Mouse (Mus musculus): ENCODE data around the gene Syt7. TPM values are rescaled to one million over a fixed set of nuclear protein-coding genes. Genes with fewer than 3 reads are reported as not detected.

The Syt7 gene
- total and polyA plus RNA-seq, 3 experiments: not detected

DNA sequence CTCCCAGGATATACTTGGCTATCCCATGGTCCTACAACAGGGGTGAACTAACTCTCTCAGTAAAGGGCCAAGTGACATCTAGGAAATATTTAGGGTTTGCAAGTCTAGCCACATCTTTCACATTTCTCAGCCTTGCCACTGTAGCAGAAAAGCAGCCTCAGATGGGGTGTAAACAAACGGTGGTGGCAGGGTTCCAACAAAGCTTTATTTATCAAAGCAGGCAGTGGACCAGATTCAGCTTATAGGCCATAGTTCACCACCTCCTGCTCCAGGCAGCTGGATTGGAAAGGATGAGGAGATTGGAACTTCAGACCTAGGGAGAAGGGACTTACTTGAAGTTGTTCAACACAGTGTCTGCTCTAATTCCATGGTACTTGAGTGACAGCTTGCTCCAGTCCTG is 35.9 kb downstream of the Syt7 start:
- H3K79me2 ChIP-seq (replicated peaks; ENCODE audit: control insufficient read depth, extremely low read depth, insufficient read depth, poor library complexity, severe bottlenecking): no peaks in the 10 kb centered on the region
- peaks cover 100% of the 10 kb centered on the region for H3K27me3 ChIP-seq (replicated peaks)
- H3K4me1 ChIP-seq (ENCODE audit: control insufficient read depth in 1 of 2, insufficient read depth in 2 of 2): peaks cover 0 to 6% of the 10 kb centered on the region in 2 experiments; a peak in 2 of 4 replicates
- in situ Hi-C loops (cut with MboI; ENCODE audit: low pct_ligation_motif_present, low pct_unique_long_range_greater_than_20kb, low sequenced_read_pairs): no loop called here
- no peaks in the 10 kb centered on the region for H3K9me3 ChIP-seq (replicated peaks; ENCODE audit: low read length)
- H3K9ac ChIP-seq (ENCODE audit: insufficient read depth, low read depth): no peak overlapping the region
- no peaks in the 10 kb centered on the region for H3K36me3 ChIP-seq (replicated peaks in 1 of 2; ENCODE audit: control insufficient read depth in 1 of 2, insufficient read depth in 1 of 2, low read length in 1 of 2)
- DNase-seq (ENCODE audit: extremely low read depth): no peak
- H3K4me3 ChIP-seq (replicated peaks in 1 of 3; ENCODE audit: low read depth in 2 of 3, low read length in 2 of 3, poor library complexity in 1 of 3): no peak overlapping the region
- dilution Hi-C loops (cut with MboI; ENCODE audit: extremely low pct_ligation_motif_present, extremely low pct_unique_long_range_greater_than_20kb, low sequenced_read_pairs): no loop called here
- no peak overlapping the region for H3K4me2 ChIP-seq (ENCODE audit: insufficient read depth, low read depth, poor library complexity, severe bottlenecking)
- no peak overlapping the region for H3K27ac ChIP-seq (ENCODE audit: insufficient read depth, low read depth)
- no peak for TF ChIP-seq EP300 (IDR thresholded peaks at IDR 0.05; ENCODE audit: low read length)
- TF ChIP-seq ETS1 (conservative IDR thresholded peaks at IDR 0.05; ENCODE audit: low read depth, low read length): no peak
- no peak for TF ChIP-seq SIN3A (IDR thresholded peaks at IDR 0.05; ENCODE audit: low read length)
- no peak for TF ChIP-seq TCF12 (IDR thresholded peaks at IDR 0.05; ENCODE audit: low read depth, low read length)
- TF ChIP-seq JUND (conservative IDR thresholded peaks at IDR 0.05; ENCODE audit: low read depth, low read length): no peak
- TF ChIP-seq GABPA (IDR thresholded peaks at IDR 0.05; ENCODE audit: insufficient replicate concordance, low read depth, low read length): no peak
- TF ChIP-seq POLR2AphosphoS2 (IDR thresholded peaks at IDR 0.05; ENCODE audit: low read depth, low read length): no peak
- TF ChIP-seq CHD2 (IDR thresholded peaks at IDR 0.05; ENCODE audit: low read length): no peak
- TF ChIP-seq E2F4 (IDR thresholded peaks at IDR 0.05; ENCODE audit: insufficient replicate concordance, low read depth, low read length): no peak
- TF ChIP-seq CTCF (conservative IDR thresholded peaks at IDR 0.05 in 1 of 2, IDR thresholded peaks at IDR 0.05 in 1 of 2; ENCODE audit: low read depth in 2 of 2, low read length in 2 of 2): no peak
- TF ChIP-seq ZNF384 (IDR thresholded peaks at IDR 0.05; ENCODE audit: low read depth, low read length): no peak

DNA sequence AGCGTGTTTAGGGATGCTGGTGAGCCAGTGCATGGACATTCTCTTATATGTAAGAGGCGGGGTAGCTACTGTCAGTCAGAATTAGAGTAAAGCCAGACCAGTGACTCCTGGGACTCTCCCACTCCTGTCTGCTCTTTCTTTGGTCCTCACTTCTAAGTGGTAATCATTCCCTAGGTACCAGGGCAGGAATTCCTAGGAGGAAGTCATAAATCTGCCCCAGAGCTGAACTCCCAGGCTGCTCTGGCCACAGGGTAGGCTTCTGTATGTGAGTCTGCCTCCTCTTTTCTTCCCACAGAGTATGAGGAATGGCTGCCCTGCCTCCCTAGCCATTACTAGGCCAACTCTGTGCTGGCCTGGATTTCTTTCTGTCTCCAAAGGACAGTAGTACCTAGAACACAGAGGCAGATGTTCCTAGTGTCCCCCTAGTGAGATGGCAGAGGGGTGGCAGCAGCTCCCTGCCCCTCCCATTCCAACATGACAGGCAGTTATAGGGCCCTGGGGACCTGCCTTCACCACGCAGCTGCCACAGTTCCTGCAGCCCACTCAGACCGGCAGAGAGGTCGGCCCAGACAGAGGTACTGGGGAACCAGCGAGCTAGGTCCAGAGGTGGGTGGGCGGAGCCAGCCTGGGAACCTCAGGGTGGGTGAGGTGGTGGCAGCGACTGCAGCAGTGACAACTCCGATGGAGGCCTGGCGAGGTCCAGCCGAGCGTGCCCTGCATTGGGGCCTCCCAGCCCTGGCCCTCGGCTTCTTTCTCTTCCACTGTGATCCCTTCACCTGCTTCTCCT is 36.8 kb downstream of the Syt7 start:
- no peak overlapping the region for H3K4me3 ChIP-seq (replicated peaks in 1 of 3; ENCODE audit: low read depth in 2 of 3, low read length in 2 of 3, poor library complexity in 1 of 3)
- no peak overlapping the region for H3K4me2 ChIP-seq (ENCODE audit: insufficient read depth, low read depth, poor library complexity, severe bottlenecking)
- H3K9me3 ChIP-seq (replicated peaks; ENCODE audit: low read length): no peaks in the 10 kb centered on the region
- H3K4me1 ChIP-seq (ENCODE audit: control insufficient read depth in 1 of 2, insufficient read depth in 2 of 2): peaks cover 3 to 8% of the 10 kb centered on the region in 2 experiments
- no peaks in the 10 kb centered on the region for H3K36me3 ChIP-seq (replicated peaks in 1 of 2; ENCODE audit: control insufficient read depth in 1 of 2, insufficient read depth in 1 of 2, low read length in 1 of 2)
- H3K27me3 ChIP-seq (replicated peaks): peaks cover 100% of the 10 kb centered on the region
- TF ChIP-seq RCOR1 (conservative IDR thresholded peaks at IDR 0.05; ENCODE audit: low read depth, low read length) (no peak), USF1 (IDR thresholded peaks at IDR 0.05; ENCODE audit: low read depth, low read length) (no peak), MAFK (IDR thresholded peaks at IDR 0.05; ENCODE audit: insufficient replicate concordance, low read length) (no peak), BHLHE40 (IDR thresholded peaks at IDR 0.05; ENCODE audit: low read depth, low read length) (no peak), UBTF (IDR thresholded peaks at IDR 0.05; ENCODE audit: low read depth, low read length) (no peak), NRF1 (IDR thresholded peaks at IDR 0.05; ENCODE audit: low read depth, low read length) (no peak), TBP (conservative IDR thresholded peaks at IDR 0.05; ENCODE audit: low read depth, low read length) (no peak)
- H3K79me2 ChIP-seq (replicated peaks; ENCODE audit: control insufficient read depth, extremely low read depth, insufficient read depth, poor library complexity, severe bottlenecking): no peaks in the 10 kb centered on the region
- no peak overlapping the region for H3K27ac ChIP-seq (ENCODE audit: insufficient read depth, low read depth)
- in situ Hi-C loops (cut with MboI; ENCODE audit: low pct_ligation_motif_present, low pct_unique_long_range_greater_than_20kb, low sequenced_read_pairs) (no loop called here), dilution Hi-C loops (cut with MboI; ENCODE audit: extremely low pct_ligation_motif_present, extremely low pct_unique_long_range_greater_than_20kb, low sequenced_read_pairs) (no loop called here)
- no peak for DNase-seq (ENCODE audit: extremely low read depth)
- H3K9ac ChIP-seq (ENCODE audit: insufficient read depth, low read depth): no peak overlapping the region

Measured in CH12.LX (cell line).